Mouse (Mus musculus) stomach, postnatal 0 days (tissue): Measurements from ENCODE around the gene Gramd1b. TPM values are rescaled to one million over a fixed set of nuclear protein-coding genes. Genes with fewer than 3 reads are reported as not detected.

Source experiments
- ATAC-seq: fragments of 200-750 bp; cut with Nextera tagmentation; 2 replicates; pipeline ENCODE4 v1.8.0; 2017; ENCODE audit not compliant: low FRiP score, low TSS enrichment
- DNase-seq: peaks from one replicate; pipeline ENCODE4 v3.0.0-alpha.2; 2016; ENCODE audit warnings: low spot score
- H3K27ac ChIP-seq: fragments of 300-500 bp; sonication (generic); replicated peaks from 2 replicates; pipeline ENCODE4 v1.5.1; 2014; ENCODE audit warnings: mild to moderate bottlenecking, control low read depth
- H3K27me3 ChIP-seq: fragments of 300-500 bp; sonication (generic); 2 replicates; pipeline ENCODE4 v1.6.1; 2014; ENCODE audit warnings: low read length; ENCODE audit not compliant: control insufficient read depth, insufficient read depth
- H3K36me3 ChIP-seq: fragments of 300-500 bp; sonication (generic); 2 replicates; pipeline ENCODE4 v1.6.1; 2014; ENCODE audit warnings: low read length, mixed read lengths; ENCODE audit not compliant: control insufficient read depth, insufficient read depth
- H3K4me1 ChIP-seq: fragments of 300-500 bp; sonication (generic); replicated peaks from 2 replicates; pipeline ENCODE4 v1.6.1; 2014; ENCODE audit warnings: antibody characterized with exemption; ENCODE audit not compliant: control insufficient read depth, insufficient read depth
- H3K4me2 ChIP-seq: fragments of 300-500 bp; sonication (generic); replicated peaks from 2 replicates; pipeline ENCODE4 v1.6.1; 2014; ENCODE audit warnings: low read depth, mild to moderate bottlenecking, control low read depth, moderate library complexity
- H3K4me3 ChIP-seq: fragments of 300-500 bp; sonication (generic); 2 replicates; pipeline ENCODE4 v1.5.1; 2014; ENCODE audit warnings: low read depth, low read length, control low read depth
- H3K9ac ChIP-seq: fragments of 300-500 bp; sonication (generic); 2 replicates; pipeline ENCODE4 v1.6.1; 2014; ENCODE audit warnings: mild to moderate bottlenecking, low read length, control low read depth, mixed read lengths
- H3K9me3 ChIP-seq: fragments of 300-500 bp; sonication (generic); 2 replicates; pipeline ENCODE4 v1.6.1; 2016; ENCODE audit warnings: low read length; ENCODE audit not compliant: control insufficient read depth
- CTCF ChIP-seq: IDR thresholded peaks from 2 replicates; pipeline ENCODE4 v1.5.1; 2016; ENCODE audit warnings: antibody characterized with exemption, low read depth, mild to moderate bottlenecking, moderate library complexity
- EP300 ChIP-seq: optimal IDR thresholded peaks from 2 replicates; pipeline ENCODE3; 2016; ENCODE audit warnings: antibody characterized with exemption
- WGBS: fragments of 180-500 bp; shearing (Covaris S2); extraction: QIAGEN DNeasy Blood & Tissue Kit; methylation state at CpG from one replicate; pipeline ENCODE4 v1.1.7; 2014; 5-methylcytosine and 5-hydroxymethylcytosine counted together
- polyA plus RNA-seq: library from polyadenylated mRNA; unstranded; fragments of >200 nt; fragmentation: Nextera tagmentation; extraction: Ambion mirVana; gene quantifications from 2 replicates; pipeline ENCODE4 v1.2.1, GENCODE M21; 2015

Gramd1b gene
- polyA plus RNA-seq, 1 experiment from 2014 or later = 1.8 TPM

GRCm38 (mm10) chr9:40382508-40382907 is 148.7 kb downstream of the Gramd1b start:
- Histone ChIP-seq H3K9me3 (no peaks in the 10 kb centered on the region), H3K9ac (no peak overlapping the region), H3K27me3 (no peaks in the 10 kb centered on the region), H3K4me2 (no peak overlapping the region), H3K4me1 (no peaks in the 10 kb centered on the region), H3K36me3 (no peaks in the 10 kb centered on the region), H3K27ac (no peak overlapping the region), H3K4me3 (no peak overlapping the region)
- 71% methylated on average over 3 of the region's 3 CpGs for WGBS
- no peak for DNase-seq
- TF ChIP-seq CTCF = no peak
- no peak for TF ChIP-seq EP300
- no peak for ATAC-seq

- DNase-seq = peak; percentile 56
- H3K4me2 ChIP-seq = no peak overlapping the region
- H3K4me1 ChIP-seq = no peaks in the 10 kb centered on the region
- no peaks in the 10 kb centered on the region for H3K27me3 ChIP-seq
- H3K36me3 ChIP-seq = no peaks in the 10 kb centered on the region
- TF ChIP-seq CTCF (no peak), EP300 (no peak)
- no peaks in the 10 kb centered on the region for H3K9me3 ChIP-seq
- no peak overlapping the region for H3K27ac ChIP-seq
- H3K9ac ChIP-seq = no peak overlapping the region
- WGBS = 33% methylated on average over 15 of the region's 15 CpGs
- no peak overlapping the region for H3K4me3 ChIP-seq
- ATAC-seq = peak; percentile 89
Observed at GRCm38 (mm10) chr9:40381416-40382411, 149.5 kb downstream of the Gramd1b start.

GRCm38 (mm10) chr9:40376711-40377410 is 154.3 kb downstream of the Gramd1b start:
- 63% methylated on average over 9 of the region's 9 CpGs for WGBS
- Histone ChIP-seq H3K4me2 (no peak overlapping the region), H3K4me3 (no peak overlapping the region), H3K9ac (no peak overlapping the region), H3K4me1 (no peaks in the 10 kb centered on the region), H3K36me3 (no peaks in the 10 kb centered on the region), H3K27me3 (no peaks in the 10 kb centered on the region), H3K9me3 (no peaks in the 10 kb centered on the region), H3K27ac (no peak overlapping the region)
- no peak for DNase-seq
- no peak for TF ChIP-seq CTCF
- no peak for TF ChIP-seq EP300
- peak; percentile 9; the same call in 1 of the 2 replicates for ATAC-seq

- WGBS = 20% methylated on average over 11 of the region's 11 CpGs
- H3K9me3 ChIP-seq = no peaks in the 10 kb centered on the region
- peak; percentile 68 for DNase-seq
- peak; percentile 82 for ATAC-seq
- peak overlapping the region; percentile 37 for H3K4me2 ChIP-seq
- no peaks in the 10 kb centered on the region for H3K36me3 ChIP-seq
- TF ChIP-seq CTCF (peak; percentile 41), EP300 (no peak)
- no peaks in the 10 kb centered on the region for H3K27me3 ChIP-seq
- H3K4me3 ChIP-seq = no peak overlapping the region
- H3K4me1 ChIP-seq = no peaks in the 10 kb centered on the region
- H3K9ac ChIP-seq = peak overlapping the region; percentile 27; the same call in 1 of the 2 replicates
- H3K27ac ChIP-seq = no peak overlapping the region
Observed at GRCm38 (mm10) chr9:40376139-40376541, 155.0 kb downstream of the Gramd1b start.

- H3K36me3 ChIP-seq = no peaks in the 10 kb centered on the region
- H3K4me1 ChIP-seq = no peaks in the 10 kb centered on the region
- WGBS = 75% methylated on average over 6 of the region's 6 CpGs
- H3K4me2 ChIP-seq = no peak overlapping the region
- no peaks in the 10 kb centered on the region for H3K27me3 ChIP-seq
- no peak overlapping the region for H3K9ac ChIP-seq
- no peak for TF ChIP-seq CTCF
- TF ChIP-seq EP300 = no peak
- no peak for DNase-seq
- H3K27ac ChIP-seq = no peak overlapping the region
- no peaks in the 10 kb centered on the region for H3K9me3 ChIP-seq
- no peak for ATAC-seq
- no peak overlapping the region for H3K4me3 ChIP-seq
Observed at GRCm38 (mm10) chr9:40375518-40375917, 155.7 kb downstream of the Gramd1b start.

- H3K9me3 ChIP-seq = no peaks in the 10 kb centered on the region
- ATAC-seq = no peak
- TF ChIP-seq EP300 (no peak), CTCF (no peak)
- H3K4me3 ChIP-seq = no peak overlapping the region
- WGBS = 54% methylated on average over 3 of the region's 5 CpGs
- H3K4me2 ChIP-seq = no peak overlapping the region
- H3K27ac ChIP-seq = no peak overlapping the region
- no peaks in the 10 kb centered on the region for H3K4me1 ChIP-seq
- no peak overlapping the region for H3K9ac ChIP-seq
- H3K27me3 ChIP-seq = no peaks in the 10 kb centered on the region
- no peak for DNase-seq
- H3K36me3 ChIP-seq = no peaks in the 10 kb centered on the region
Observed at GRCm38 (mm10) chr9:40374992-40375391, 156.2 kb downstream of the Gramd1b start.
